16 mouse cellular contexts compared by ENCODE assay signal in genomic region chr15:96456651-96457337, GRCm38 (mm10). TPM values are rescaled to one million over a fixed set of nuclear protein-coding genes. Genes with fewer than 3 reads are reported as not detected.
A peak's percentile ranks its signal among the peaks of the same experiment; 100 is the strongest.
DNase-seq lines count a peak whose midpoint lies in the region; ATAC-seq lines count a peak whose summit lies in the region.
"Had no signal": no experiment of that assay in that cellular context is flagged by ENCODE, and none has a peak within 500 bp of the region (broad histone marks: within the 10 kb centered on the region; RNA-seq: fewer than 3 reads in every experiment).

No protein-coding gene starts in this region.

- no peak overlapping the region for H3K4me3 ChIP-seq in kidney, embryonic 14.5 days (ENCODE audit: low read length)
- no peak overlapping the region for H3K4me3 ChIP-seq in intestine, embryonic 15.5 days (replicated peaks)
- H3K4me3 ChIP-seq in liver, embryonic 16.5 days (ENCODE audit: low read depth, low read length), result no peak overlapping the region
- H3K4me3 ChIP-seq in hindbrain, embryonic 11.5 days (ENCODE audit: low read depth, low read length), result no peak overlapping the region
- H3K4me3 ChIP-seq: heart, embryonic 13.5 days had no signal

- no peak overlapping the region for H3K27ac ChIP-seq in kidney, embryonic 14.5 days (ENCODE audit: low read depth, low read length)
- peak overlapping the region; percentile 19; the same call in 1 of the 2 replicates for H3K27ac ChIP-seq in intestine, embryonic 15.5 days
- peak overlapping the region; percentile 76 for H3K27ac ChIP-seq in liver, embryonic 16.5 days (ENCODE audit: low read length)
- H3K27ac ChIP-seq in hindbrain, embryonic 11.5 days (ENCODE audit: low read depth, low read length), result no peak overlapping the region
- H3K27ac ChIP-seq: heart, embryonic 13.5 days had no signal

- no peaks in the 10 kb centered on the region for H3K9me3 ChIP-seq in kidney, embryonic 14.5 days (ENCODE audit: control insufficient read depth, low read length)
- no peaks in the 10 kb centered on the region for H3K9me3 ChIP-seq in intestine, embryonic 15.5 days
- no peaks in the 10 kb centered on the region for H3K9me3 ChIP-seq in liver, embryonic 16.5 days (replicated peaks; ENCODE audit: control insufficient read depth, low read length)
- H3K9me3 ChIP-seq in hindbrain, embryonic 11.5 days (ENCODE audit: control insufficient read depth, low read length), result no peaks in the 10 kb centered on the region
- H3K9me3 ChIP-seq: G1E; heart, embryonic 13.5 days had no signal

- ATAC-seq in kidney, embryonic 14.5 days (ENCODE audit: low FRiP score, low TSS enrichment), result no peak
- no peak for ATAC-seq in intestine, embryonic 15.5 days
- ATAC-seq in liver, embryonic 16.5 days (ENCODE audit: low read depth), result no peak
- ATAC-seq in hindbrain, embryonic 11.5 days (ENCODE audit: low FRiP score), result no peak

- peaks cover 8% of the 10 kb centered on the region for H3K36me3 ChIP-seq in kidney, embryonic 14.5 days (ENCODE audit: control insufficient read depth, insufficient read depth, low read length)
- peaks cover under 1% of the 10 kb centered on the region for H3K36me3 ChIP-seq in intestine, embryonic 15.5 days
- peaks cover 6% of the 10 kb centered on the region for H3K36me3 ChIP-seq in liver, embryonic 16.5 days (ENCODE audit: control insufficient read depth, insufficient read depth)
- no peaks in the 10 kb centered on the region for H3K36me3 ChIP-seq in hindbrain, embryonic 11.5 days (ENCODE audit: control insufficient read depth, insufficient read depth, low read length)

- no peak overlapping the region for H3K4me2 ChIP-seq in kidney, embryonic 14.5 days (replicated peaks; ENCODE audit: low read depth, low read length)
- no peak overlapping the region for H3K4me2 ChIP-seq in intestine, embryonic 15.5 days (replicated peaks)
- peak overlapping the region; percentile 17 for H3K4me2 ChIP-seq in liver, embryonic 16.5 days (ENCODE audit: low read depth, low read length)
- no peak overlapping the region for H3K4me2 ChIP-seq in hindbrain, embryonic 11.5 days (replicated peaks; ENCODE audit: low read depth, low read length)
- H3K4me2 ChIP-seq: heart, embryonic 13.5 days had no signal

- peak; percentile 51 for DNase-seq in kidney, adult 11 months
- peak; percentile 47 to 71 for DNase-seq in kidney, postnatal 25 days
- DNase-seq in frontal cortex, postnatal 25 days (ENCODE audit: low spot score in 2 of 2), result no peak
- DNase-seq in hindbrain, embryonic 11.5 days (ENCODE audit: low spot score), result no peak
- DNase-seq in layer of hippocampus, postnatal 25 days (ENCODE audit: extremely low spot score in 1 of 2, low spot score in 1 of 2), result no peak
- DNase-seq: B cell, adult 2 months; cerebellum, adult 9-11 months; heart, postnatal 4 days; lung, adult 2 months; midbrain, embryonic 14.5 days; thymus, postnatal 36 days had no signal

- 85% methylated on average over 5 of the region's 5 CpGs for WGBS in kidney, embryonic 14.5 days
- 61% methylated on average over 5 of the region's 5 CpGs for WGBS in intestine, embryonic 15.5 days
- 59% methylated on average over 5 of the region's 5 CpGs for WGBS in liver, embryonic 16.5 days (ENCODE audit: insufficient replicate concordance)
- 84% methylated on average over 5 of the region's 5 CpGs for WGBS in hindbrain, embryonic 11.5 days

- no peak overlapping the region for H3K9ac ChIP-seq in kidney, embryonic 14.5 days (ENCODE audit: low read depth, low read length)
- no peak overlapping the region for H3K9ac ChIP-seq in intestine, embryonic 15.5 days
- no peak overlapping the region for H3K9ac ChIP-seq in liver, embryonic 16.5 days (ENCODE audit: low read depth, low read length)
- no peak overlapping the region for H3K9ac ChIP-seq in hindbrain, embryonic 11.5 days (ENCODE audit: low read depth, low read length)
- H3K9ac ChIP-seq: heart, embryonic 13.5 days had no signal

- no peaks in the 10 kb centered on the region for H3K27me3 ChIP-seq in kidney, embryonic 14.5 days (ENCODE audit: control insufficient read depth, insufficient read depth, low read length)
- H3K27me3 ChIP-seq in intestine, embryonic 15.5 days (replicated peaks), result no peaks in the 10 kb centered on the region
- no peaks in the 10 kb centered on the region for H3K27me3 ChIP-seq in liver, embryonic 16.5 days (ENCODE audit: control insufficient read depth, insufficient read depth, low read depth, low read length)
- no peaks in the 10 kb centered on the region for H3K27me3 ChIP-seq in hindbrain, embryonic 11.5 days (ENCODE audit: control insufficient read depth, insufficient read depth, low read length)
- H3K27me3 ChIP-seq: heart, embryonic 13.5 days had no signal

- H3K4me1 ChIP-seq in kidney, embryonic 14.5 days (ENCODE audit: control insufficient read depth, insufficient read depth, low read length), result peaks cover 24% of the 10 kb centered on the region
- H3K4me1 ChIP-seq in intestine, embryonic 15.5 days (replicated peaks), result peaks cover 14% of the 10 kb centered on the region; the same call in 1 of the 2 replicates
- H3K4me1 ChIP-seq in liver, embryonic 16.5 days (ENCODE audit: control insufficient read depth, low read depth, low read length), result peaks cover 40% of the 10 kb centered on the region
- H3K4me1 ChIP-seq in hindbrain, embryonic 11.5 days (replicated peaks; ENCODE audit: control insufficient read depth, insufficient read depth, low read length), result no peaks in the 10 kb centered on the region

RNA-seq across cellular contexts. Expression of gene Scaf11, which starts 3.8 kb away (rescaled TPM):
- polyA plus RNA-seq in kidney, embryonic 14.5 days (2014; fragmentation: Nextera tagmentation; extraction: Ambion mirVana), result 86.1 and 115 TPM in 2 replicates
- polyA plus RNA-seq in intestine, embryonic 15.5 days (2015; fragmentation: Nextera tagmentation; extraction: Ambion mirVana), result 89.8 and 102 TPM in 2 replicates
- 33.3 and 37.1 TPM in 2 replicates for polyA plus RNA-seq in liver, embryonic 16.5 days (2015; fragmentation: Nextera tagmentation; extraction: Ambion mirVana)
- 89.8 and 93.2 TPM in 2 replicates for polyA plus RNA-seq in hindbrain, embryonic 11.5 days (2014; fragmentation: Nextera tagmentation; extraction: Ambion mirVana)
- total RNA-seq in layer of hippocampus, postnatal 25 days (2021), result 10 to 100 TPM; 50.2 to 52.8 TPM

Comparison
In these comparisons a context has a peak if more than half of its experiments do, and no peak if none do; other contexts are left out.
1. DNase-seq: peak in kidney, adult 11 months (single experiment) and kidney, postnatal 25 days (2 of 2); none in frontal cortex, postnatal 25 days (0 of 2), hindbrain, embryonic 11.5 days (single experiment) and layer of hippocampus, postnatal 25 days (0 of 2).
2. H3K27ac ChIP-seq: peak in intestine, embryonic 15.5 days (single experiment) and liver, embryonic 16.5 days (single experiment); none in kidney, embryonic 14.5 days (single experiment) and hindbrain, embryonic 11.5 days (single experiment).